ENCODE assay signal across 17 mouse cellular contexts in the genomic region with DNA sequence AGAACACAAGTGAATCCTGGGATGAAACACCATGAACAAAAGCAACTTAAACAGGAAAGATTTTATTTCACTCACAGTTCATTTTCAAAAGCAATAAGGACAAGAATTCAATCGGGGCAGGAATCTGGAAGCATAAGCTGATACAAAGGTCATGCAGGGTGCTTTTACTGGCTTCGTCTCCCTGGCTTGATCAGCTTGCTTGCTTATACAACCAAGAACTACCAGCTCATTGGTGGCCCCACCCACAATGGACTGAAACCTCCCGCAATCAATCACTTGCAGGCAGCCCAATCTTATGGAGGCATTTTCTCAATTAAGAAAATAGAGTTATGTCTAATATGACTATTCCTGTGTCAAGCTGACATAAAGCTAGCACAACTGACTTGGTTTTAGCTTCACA.
DNase-seq lines count a peak whose midpoint lies in the region; ATAC-seq and TF ChIP-seq lines count a peak whose summit lies in the region.
"Had no signal": no experiment of that assay in that cellular context is flagged by ENCODE, and none has a peak within 500 bp of the region (broad histone marks: within the 10 kb centered on the region; RNA-seq: fewer than 3 reads in every experiment).

No protein-coding gene starts in this region.

- no peak overlapping the region for H3K9ac ChIP-seq in kidney, embryonic 15.5 days
- no peak overlapping the region for H3K9ac ChIP-seq in intestine, postnatal 0 days (ENCODE audit: low read depth, low read length)
- H3K9ac ChIP-seq in hindbrain, embryonic 11.5 days (ENCODE audit: low read depth, low read length) = no peak overlapping the region
- H3K9ac ChIP-seq: embryonic facial prominence, embryonic 12.5 days; forebrain, embryonic 12.5 days; heart, embryonic 12.5 days; hindbrain, embryonic 15.5 days had no signal

- DNase-seq in kidney, adult 2 months = peak; percentile 52
- peak; percentile 1 for DNase-seq in lung, postnatal 25 days (ENCODE audit: low spot score)
- DNase-seq in lung, adult 18-20 months = no peak
- no peak for DNase-seq in hindbrain, embryonic 11.5 days (ENCODE audit: low spot score)
- no peak for DNase-seq in B cell, adult 2 months
- DNase-seq: cerebellum, adult 2 months; cerebellum, postnatal 10 days; gastrocnemius, postnatal 10 days; heart, adult 2 months had no signal

- no peak for TF ChIP-seq POLR2A in kidney, adult 2 months (IDR thresholded peaks at IDR 0.05; ENCODE audit: low read depth, low read length)

- WGBS in kidney, adult 2 months = 47% methylated on average over 3 of the region's 3 CpGs
- 80% methylated on average over 3 of the region's 3 CpGs for WGBS in kidney, embryonic 15.5 days
- WGBS in intestine, postnatal 0 days = 43% methylated on average over 3 of the region's 3 CpGs
- WGBS in hindbrain, embryonic 11.5 days = 89% methylated on average over 3 of the region's 3 CpGs

- H3K36me3 ChIP-seq in kidney, adult 2 months (ENCODE audit: control insufficient read depth, insufficient read depth, low read length) = 0 out of 2 replicates have a peak, but pooled peaks cover 1% of the 10 kb centered on the region
- peaks cover 28% of the 10 kb centered on the region for H3K36me3 ChIP-seq in kidney, embryonic 15.5 days
- 0 out of 2 replicates have a peak, but pooled peaks cover 9% of the 10 kb centered on the region for H3K36me3 ChIP-seq in intestine, postnatal 0 days (ENCODE audit: control insufficient read depth, insufficient read depth)
- no peaks in the 10 kb centered on the region for H3K36me3 ChIP-seq in hindbrain, embryonic 11.5 days (ENCODE audit: control insufficient read depth, insufficient read depth, low read length)

- peaks cover 2% of the 10 kb centered on the region; the same call in 1 of the 2 replicates for H3K4me1 ChIP-seq in kidney, adult 2 months (ENCODE audit: control insufficient read depth, insufficient read depth, low read length)
- H3K4me1 ChIP-seq in kidney, embryonic 15.5 days = no peaks in the 10 kb centered on the region
- H3K4me1 ChIP-seq in intestine, postnatal 0 days (replicated peaks; ENCODE audit: control insufficient read depth, insufficient read depth, low read length) = no peaks in the 10 kb centered on the region
- H3K4me1 ChIP-seq in hindbrain, embryonic 11.5 days (replicated peaks; ENCODE audit: control insufficient read depth, insufficient read depth, low read length) = no peaks in the 10 kb centered on the region
- H3K4me1 ChIP-seq: embryonic facial prominence, embryonic 12.5 days; forebrain, embryonic 12.5 days; heart, embryonic 12.5 days; hindbrain, embryonic 10.5 days; hindbrain, embryonic 15.5 days had no signal

- no peaks in the 10 kb centered on the region for H3K27me3 ChIP-seq in kidney, adult 2 months (replicated peaks; ENCODE audit: control insufficient read depth, insufficient read depth, low read length)
- no peaks in the 10 kb centered on the region for H3K27me3 ChIP-seq in kidney, embryonic 15.5 days
- no peaks in the 10 kb centered on the region for H3K27me3 ChIP-seq in intestine, postnatal 0 days (replicated peaks; ENCODE audit: control insufficient read depth, insufficient read depth, low read length)
- H3K27me3 ChIP-seq in hindbrain, embryonic 11.5 days (ENCODE audit: control insufficient read depth, insufficient read depth, low read length) = no peaks in the 10 kb centered on the region
- H3K27me3 ChIP-seq: embryonic facial prominence, embryonic 12.5 days; forebrain, embryonic 12.5 days; heart, embryonic 12.5 days; hindbrain, embryonic 15.5 days had no signal

- TF ChIP-seq CTCF in kidney, adult 2 months (conservative IDR thresholded peaks at IDR 0.05; ENCODE audit: insufficient read depth, insufficient read length, low read depth, low read length) = no peak
- no peak for TF ChIP-seq CTCF in intestine, postnatal 0 days (IDR thresholded peaks at IDR 0.05; ENCODE audit: low read depth)

- H3K4me2 ChIP-seq in kidney, embryonic 15.5 days = no peak overlapping the region
- no peak overlapping the region for H3K4me2 ChIP-seq in intestine, postnatal 0 days (replicated peaks; ENCODE audit: low read depth)
- H3K4me2 ChIP-seq in hindbrain, embryonic 11.5 days (replicated peaks; ENCODE audit: low read depth, low read length) = no peak overlapping the region
- H3K4me2 ChIP-seq: embryonic facial prominence, embryonic 12.5 days; forebrain, embryonic 12.5 days; heart, embryonic 12.5 days; hindbrain, embryonic 15.5 days had no signal

- ATAC-seq in kidney, embryonic 15.5 days (replicated peaks; ENCODE audit: low FRiP score) = no peak
- peak; percentile 64; the same call in 1 of the 2 replicates for ATAC-seq in intestine, postnatal 0 days
- no peak for ATAC-seq in hindbrain, embryonic 11.5 days (ENCODE audit: low FRiP score)
- ATAC-seq: forebrain, embryonic 16.5 days had no signal

- H3K4me3 ChIP-seq in kidney, adult 2 months (ENCODE audit: insufficient read depth, low read depth, low read length) = no peak overlapping the region
- no peak overlapping the region for H3K4me3 ChIP-seq in kidney, embryonic 15.5 days (replicated peaks)
- no peak overlapping the region for H3K4me3 ChIP-seq in intestine, postnatal 0 days (ENCODE audit: low read depth, low read length)
- H3K4me3 ChIP-seq in hindbrain, embryonic 11.5 days (ENCODE audit: low read depth, low read length) = no peak overlapping the region
- H3K4me3 ChIP-seq: embryonic facial prominence, embryonic 12.5 days; forebrain, embryonic 12.5 days; heart, adult 2 months; heart, embryonic 12.5 days; hindbrain, embryonic 10.5 days; hindbrain, embryonic 15.5 days had no signal

- H3K9me3 ChIP-seq in kidney, embryonic 15.5 days (replicated peaks) = no peaks in the 10 kb centered on the region
- H3K9me3 ChIP-seq in intestine, postnatal 0 days (ENCODE audit: control insufficient read depth) = no peaks in the 10 kb centered on the region
- no peaks in the 10 kb centered on the region for H3K9me3 ChIP-seq in hindbrain, embryonic 11.5 days (ENCODE audit: control insufficient read depth, low read length)
- H3K9me3 ChIP-seq: embryonic facial prominence, embryonic 12.5 days; forebrain, embryonic 12.5 days; heart, embryonic 12.5 days; hindbrain, embryonic 10.5 days; hindbrain, embryonic 15.5 days had no signal

- peak overlapping the region; percentile 44; the same call in 1 of the 2 replicates for H3K27ac ChIP-seq in kidney, adult 2 months (ENCODE audit: insufficient read depth, low read depth, low read length)
- no peak overlapping the region for H3K27ac ChIP-seq in kidney, embryonic 15.5 days
- H3K27ac ChIP-seq in intestine, postnatal 0 days (ENCODE audit: low read depth, low read length) = no peak overlapping the region
- H3K27ac ChIP-seq in hindbrain, embryonic 11.5 days (ENCODE audit: low read depth, low read length) = no peak overlapping the region
- H3K27ac ChIP-seq: embryonic facial prominence, embryonic 12.5 days; forebrain, embryonic 12.5 days; heart, adult 2 months; hindbrain, embryonic 10.5 days; hindbrain, embryonic 15.5 days had no signal

Comparison
In these comparisons a context has a peak if more than half of its experiments do, and no peak if none do; other contexts are left out.
1. DNase-seq: peak in kidney, adult 2 months (single experiment) and lung, postnatal 25 days (single experiment); none in lung, adult 18-20 months (0 of 2), hindbrain, embryonic 11.5 days (single experiment) and B cell, adult 2 months (0 of 2).